Mouse (Mus musculus) hindbrain, embryonic 11.5 days (tissue): Measurements from ENCODE around the gene Tmem265. TPM values are rescaled to one million over a fixed set of nuclear protein-coding genes. Genes with fewer than 3 reads are reported as not detected.

ENCODE experiments used
- ATAC-seq: fragments of 200-750 bp; cut with Nextera tagmentation; 2 replicates; pipeline ENCODE4 v1.8.0; 2017; ENCODE audit warnings: mild to moderate bottlenecking, moderate TSS enrichment, moderate library complexity; ENCODE audit not compliant: low FRiP score
- DNase-seq: peaks from one replicate; pipeline ENCODE4 v3.0.0-alpha.2; 2015; ENCODE audit warnings: low spot score
- H3K27ac ChIP-seq: fragments of 300-500 bp; sonication (generic); 2 replicates; pipeline ENCODE4 v1.5.1; 2014; ENCODE audit warnings: mild to moderate bottlenecking, low read depth, low read length
- H3K27me3 ChIP-seq: fragments of 300-500 bp; sonication (generic); 2 replicates; pipeline ENCODE4 v1.6.1; 2014; ENCODE audit warnings: mild to moderate bottlenecking, low read length, moderate library complexity, mixed read lengths; ENCODE audit not compliant: control insufficient read depth, insufficient read depth
- H3K36me3 ChIP-seq: fragments of 300-500 bp; sonication (generic); 2 replicates; pipeline ENCODE4 v1.6.1; 2014; ENCODE audit warnings: mild to moderate bottlenecking, low read length, moderate library complexity, mixed read lengths; ENCODE audit not compliant: control insufficient read depth, insufficient read depth
- H3K4me1 ChIP-seq: fragments of 300-500 bp; sonication (generic); replicated peaks from 2 replicates; pipeline ENCODE4 v1.6.1; 2014; ENCODE audit warnings: low read length, mixed read lengths; ENCODE audit not compliant: control insufficient read depth, insufficient read depth
- H3K4me2 ChIP-seq: fragments of 300-500 bp; sonication (generic); replicated peaks from 2 replicates; pipeline ENCODE4 v1.6.1; 2014; ENCODE audit warnings: mild to moderate bottlenecking, low read depth, low read length
- H3K4me3 ChIP-seq: fragments of 300-500 bp; sonication (generic); 2 replicates; pipeline ENCODE4 v1.5.1; 2014; ENCODE audit warnings: low read depth, low read length
- H3K9ac ChIP-seq: fragments of 300-500 bp; sonication (generic); 2 replicates; pipeline ENCODE4 v1.6.1; 2014; ENCODE audit warnings: low read depth, low read length
- H3K9me3 ChIP-seq: fragments of 300-500 bp; sonication (generic); 2 replicates; pipeline ENCODE4 v1.6.1; 2016; ENCODE audit warnings: low read length; ENCODE audit not compliant: control insufficient read depth
- WGBS: fragments of 180-500 bp; shearing (Covaris S2); extraction: QIAGEN DNeasy Blood & Tissue Kit; methylation state at CpG from one replicate; pipeline ENCODE4 v1.1.7; 2014; 5-methylcytosine and 5-hydroxymethylcytosine counted together
- polyA plus RNA-seq: library from polyadenylated mRNA; unstranded; fragments of >200 nt; fragmentation: Nextera tagmentation; extraction: Ambion mirVana; gene quantifications from 2 replicates; pipeline ENCODE4 v1.2.1, GENCODE M21; 2014

Tmem265 gene
- polyA plus RNA-seq, 1 experiment from 2014 or later = 7.7 TPM

- 98% methylated on average over 3 of the region's 3 CpGs for WGBS
- Histone ChIP-seq H3K27me3 (no peaks in the 10 kb centered on the region), H3K36me3 (peaks cover 46% of the 10 kb centered on the region)
Observed at GRCm38 (mm10) chr7:127541671-127542070, 19.5 kb upstream of the Tmem265 start.

GRCm38 (mm10) chr7:127549116-127549835 is 11.9 kb upstream of the Tmem265 start:
- H3K36me3 ChIP-seq = peaks cover 22% of the 10 kb centered on the region
- H3K9ac ChIP-seq = no peak overlapping the region
- no peak overlapping the region for H3K27ac ChIP-seq
- WGBS = 93% methylated on average over 15 of the region's 15 CpGs
- H3K27me3 ChIP-seq = no peaks in the 10 kb centered on the region
- no peaks in the 10 kb centered on the region for H3K4me1 ChIP-seq
- DNase-seq (no peak), ATAC-seq (no peak)
- H3K9me3 ChIP-seq = no peaks in the 10 kb centered on the region
- no peak overlapping the region for H3K4me3 ChIP-seq
- no peak overlapping the region for H3K4me2 ChIP-seq

More at GRCm38 (mm10) chr7:127541671-127542070, 19.5 kb upstream of the Tmem265 start:
- no peak for ATAC-seq
- Histone ChIP-seq H3K9me3 (no peaks in the 10 kb centered on the region), H3K27ac (no peak overlapping the region), H3K4me3 (no peak overlapping the region), H3K4me1 (no peaks in the 10 kb centered on the region), H3K9ac (no peak overlapping the region), H3K4me2 (no peak overlapping the region)
- DNase-seq = no peak

GRCm38 (mm10) chr7:127551558-127551957 is 9.6 kb upstream of the Tmem265 start:
- 98% methylated on average over 8 of the region's 8 CpGs for WGBS
- Histone ChIP-seq H3K9ac (no peak overlapping the region), H3K27ac (no peak overlapping the region), H3K4me1 (no peaks in the 10 kb centered on the region), H3K36me3 (peaks cover 22% of the 10 kb centered on the region), H3K4me3 (no peak overlapping the region), H3K4me2 (no peak overlapping the region), H3K9me3 (no peaks in the 10 kb centered on the region), H3K27me3 (no peaks in the 10 kb centered on the region)
- ATAC-seq = no peak
- DNase-seq = no peak

GRCm38 (mm10) chr7:127560580-127560979 is 610 bp upstream of the Tmem265 start:
- 95% methylated on average over 11 of the region's 11 CpGs for WGBS
- Histone ChIP-seq H3K9ac (no peak overlapping the region), H3K27me3 (no peaks in the 10 kb centered on the region), H3K4me1 (no peaks in the 10 kb centered on the region), H3K4me2 (no peak overlapping the region), H3K27ac (no peak overlapping the region), H3K9me3 (no peaks in the 10 kb centered on the region), H3K4me3 (no peak overlapping the region), H3K36me3 (peaks cover 19% of the 10 kb centered on the region)
- DNase-seq (no peak), ATAC-seq (no peak)

- Histone ChIP-seq H3K4me2 (no peak overlapping the region), H3K4me1 (no peaks in the 10 kb centered on the region), H3K27ac (no peak overlapping the region), H3K9me3 (no peaks in the 10 kb centered on the region), H3K9ac (no peak overlapping the region), H3K27me3 (no peaks in the 10 kb centered on the region), H3K36me3 (peaks cover 8% of the 10 kb centered on the region; the same call in 1 of the 2 replicates), H3K4me3 (no peak overlapping the region)
- ATAC-seq (no peak), DNase-seq (no peak)
- 88% methylated on average over 6 of the region's 6 CpGs for WGBS
Observed at GRCm38 (mm10) chr7:127564381-127565150, 3.4 kb downstream of the Tmem265 start.

- H3K9me3 ChIP-seq = no peaks in the 10 kb centered on the region
- H3K4me3 ChIP-seq = peak within 1 kb of the TSS; percentile 83
- no peaks in the 10 kb centered on the region for H3K27me3 ChIP-seq
- peaks cover 3% of the 10 kb centered on the region; the same call in 1 of the 2 replicates for H3K4me1 ChIP-seq
- H3K9ac ChIP-seq = peak within 1 kb of the TSS; percentile 87
- DNase-seq (peak; percentile 87), ATAC-seq (peak; percentile 98)
- no peaks in the 10 kb centered on the region for H3K36me3 ChIP-seq
- H3K27ac ChIP-seq = peak within 1 kb of the TSS; percentile 67
- WGBS = under 1% methylated on average over 17 of the region's 17 CpGs
- peak within 1 kb of the TSS; percentile 96 for H3K4me2 ChIP-seq
Observed at GRCm38 (mm10) chr7:127572895-127573471, 11.8 kb downstream of the Tmem265 start, which contains the start of gene Phkg2. Gene Phkg2 (plus strand): TSS chr7:127573340.

- Histone ChIP-seq H3K9ac (peak overlapping the region; percentile 87), H3K4me1 (peaks cover 3% of the 10 kb centered on the region; the same call in 1 of the 2 replicates), H3K36me3 (no peaks in the 10 kb centered on the region), H3K27ac (peak overlapping the region; percentile 67), H3K4me2 (peak overlapping the region; percentile 96), H3K4me3 (peak overlapping the region; percentile 83), H3K9me3 (no peaks in the 10 kb centered on the region), H3K27me3 (no peaks in the 10 kb centered on the region)
- peak; percentile 27 for DNase-seq
- ATAC-seq = peak; percentile 15; the same call in 1 of the 2 replicates
- 0% methylated on average over 20 of the region's 28 CpGs for WGBS
Observed at GRCm38 (mm10) chr7:127573503-127574008, 12.4 kb downstream of the Tmem265 start.

GRCm38 (mm10) chr7:127574115-127574514 is 12.9 kb downstream of the Tmem265 start:
- H3K9me3 ChIP-seq = no peaks in the 10 kb centered on the region
- peak overlapping the region; percentile 87 for H3K9ac ChIP-seq
- DNase-seq = no peak
- H3K27me3 ChIP-seq = no peaks in the 10 kb centered on the region
- H3K4me2 ChIP-seq = peak overlapping the region; percentile 96
- H3K36me3 ChIP-seq = no peaks in the 10 kb centered on the region
- 30% methylated on average over 7 of the region's 7 CpGs for WGBS
- no peak for ATAC-seq
- no peak overlapping the region for H3K27ac ChIP-seq
- peaks cover 3% of the 10 kb centered on the region; the same call in 1 of the 2 replicates for H3K4me1 ChIP-seq
- H3K4me3 ChIP-seq = peak overlapping the region; percentile 83
